Mouse (Mus musculus) embryonic facial prominence, embryonic 11.5 days (tissue): ENCODE data around the gene Anxa1. TPM values are rescaled to one million over a fixed set of nuclear protein-coding genes. Genes with fewer than 3 reads are reported as not detected.
A peak's percentile ranks its signal among the peaks of the same experiment; 100 is the strongest.

Source experiments
- ATAC-seq: fragments of 200-750 bp; cut with Nextera tagmentation; replicated peaks from 2 replicates; pipeline ENCODE4 v1.8.0; 2017; ENCODE audit warnings: low read depth; ENCODE audit not compliant: insufficient number of reproducible peaks, low FRiP score, low TSS enrichment
- DNase-seq: peaks from one replicate; pipeline ENCODE4 v3.0.0-alpha.2; 2015; ENCODE audit warnings: low spot score
- H3K27ac ChIP-seq: fragments of 300-500 bp; sonication (generic); replicated peaks from 2 replicates; pipeline ENCODE4 v1.5.1; 2014; ENCODE audit warnings: mild to moderate bottlenecking, low read depth, low read length, control low read depth
- H3K27me3 ChIP-seq: fragments of 300-500 bp; sonication (generic); 2 replicates; pipeline ENCODE4 v1.6.1; 2014; ENCODE audit warnings: mild to moderate bottlenecking, low read length, moderate library complexity, mixed read lengths; ENCODE audit not compliant: control insufficient read depth, insufficient read depth
- H3K36me3 ChIP-seq: fragments of 300-500 bp; sonication (generic); replicated peaks from 2 replicates; pipeline ENCODE4 v1.6.1; 2014; ENCODE audit warnings: low read depth, mild to moderate bottlenecking, low read length, moderate library complexity, mixed read lengths; ENCODE audit not compliant: control insufficient read depth, insufficient read depth
- H3K4me1 ChIP-seq: fragments of 300-500 bp; sonication (generic); 2 replicates; pipeline ENCODE4 v1.6.1; 2014; ENCODE audit warnings: low read length, mixed read lengths; ENCODE audit not compliant: control insufficient read depth, insufficient read depth
- H3K4me2 ChIP-seq: fragments of 300-500 bp; sonication (generic); 2 replicates; pipeline ENCODE4 v1.6.1; 2014; ENCODE audit warnings: low read depth, mild to moderate bottlenecking, control low read depth, low read length, moderate library complexity
- H3K4me3 ChIP-seq: fragments of 300-500 bp; sonication (generic); 2 replicates; pipeline ENCODE4 v1.5.1; 2014; ENCODE audit warnings: low read depth, low read length, control low read depth
- H3K9ac ChIP-seq: fragments of 300-500 bp; sonication (generic); replicated peaks from 2 replicates; pipeline ENCODE4 v1.6.1; 2014; ENCODE audit warnings: mild to moderate bottlenecking, control low read depth, low read length
- H3K9me3 ChIP-seq: fragments of 300-500 bp; sonication (generic); replicated peaks from 2 replicates; pipeline ENCODE4 v1.6.1; 2016; ENCODE audit warnings: mild to moderate bottlenecking, low read length, inconsistent platforms, mixed read lengths; ENCODE audit not compliant: control insufficient read depth
- WGBS: fragments of 180-500 bp; shearing (Covaris S2); extraction: QIAGEN DNeasy Blood & Tissue Kit; methylation state at CpG from one replicate; pipeline ENCODE4 v1.1.7; 2014; 5-methylcytosine and 5-hydroxymethylcytosine counted together
- polyA plus RNA-seq: library from polyadenylated mRNA; unstranded; fragments of >200 nt; fragmentation: Nextera tagmentation; extraction: Ambion mirVana; gene quantifications from 2 replicates; pipeline ENCODE4 v1.2.1, GENCODE M21; 2014

The Anxa1 gene
- polyA plus RNA-seq, 1 experiment from 2014 or later: 6.5 TPM

GRCm38 (mm10) chr19:20344511-20345316 is 46.0 kb downstream of the Anxa1 start:
- Histone ChIP-seq H3K4me1 (no peaks in the 10 kb centered on the region), H3K9me3 (no peaks in the 10 kb centered on the region), H3K4me3 (no peak overlapping the region), H3K27ac (no peak overlapping the region), H3K36me3 (no peaks in the 10 kb centered on the region), H3K9ac (no peak overlapping the region), H3K4me2 (no peak overlapping the region), H3K27me3 (no peaks in the 10 kb centered on the region)
- no peak for ATAC-seq
- peak; percentile 84 for DNase-seq
- WGBS: 52% methylated on average over 11 of the region's 11 CpGs

GRCm38 (mm10) chr19:20344052-20344451 is 46.7 kb downstream of the Anxa1 start:
- no peak for ATAC-seq
- H3K36me3 ChIP-seq: no peaks in the 10 kb centered on the region
- H3K9me3 ChIP-seq: no peaks in the 10 kb centered on the region
- no peaks in the 10 kb centered on the region for H3K4me1 ChIP-seq
- 87% methylated on average over 10 of the region's 10 CpGs for WGBS
- H3K4me3 ChIP-seq: no peak overlapping the region
- no peak overlapping the region for H3K4me2 ChIP-seq
- H3K27ac ChIP-seq: no peak overlapping the region
- no peak for DNase-seq
- no peak overlapping the region for H3K9ac ChIP-seq
- H3K27me3 ChIP-seq: no peaks in the 10 kb centered on the region

Other genes with a start within 250 kb of the Anxa1 start
- 23.5 and 66.1 TPM in 2 replicates for gene Aldh1a1, start 101.8 kb upstream of the Anxa1 start, polyA plus RNA-seq